Mouse (Mus musculus): ENCODE results near the gene Abraxas2.

DNA sequence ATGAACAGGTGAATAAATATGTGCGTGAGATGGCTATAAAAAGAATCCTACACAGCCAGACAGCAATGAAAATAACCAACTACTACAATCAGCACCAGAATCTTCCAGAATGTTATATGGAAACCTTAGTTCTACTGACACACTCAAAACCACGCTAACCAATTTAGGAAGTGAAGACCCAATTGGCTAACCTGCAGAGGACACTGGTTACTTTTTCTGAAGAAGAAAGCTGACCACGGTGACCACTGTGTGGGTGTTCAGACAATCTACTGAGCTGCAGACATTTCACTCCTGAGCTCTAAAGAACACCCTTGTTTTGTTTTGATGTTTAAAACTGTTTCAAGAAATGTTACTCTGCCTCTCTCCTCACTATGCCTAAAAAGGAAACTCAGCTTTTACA is 15.9 kb upstream of the Abraxas2 start:
- TF ChIP-seq TCF12 (IDR thresholded peaks at IDR 0.05; ENCODE audit: insufficient read depth, poor library complexity, severe bottlenecking): no peak
- TF ChIP-seq POLR2A (IDR thresholded peaks at IDR 0.05; ENCODE audit: insufficient read length, low read depth): no peak
- TF ChIP-seq E2F4 (IDR thresholded peaks at IDR 0.05; ENCODE audit: insufficient read depth): no peak
- TF ChIP-seq REST (IDR thresholded peaks at IDR 0.05; ENCODE audit: insufficient read depth, insufficient read length): no peak
- TF ChIP-seq CEBPB (IDR thresholded peaks at IDR 0.05; ENCODE audit: insufficient read depth, poor library complexity, severe bottlenecking): no peak
- TF ChIP-seq MYOD1 (IDR thresholded peaks at IDR 0.05; ENCODE audit: control insufficient read depth in 1 of 3, insufficient read length in 2 of 3, low read depth in 2 of 3): no peak
- TF ChIP-seq TCF3 (IDR thresholded peaks at IDR 0.05; ENCODE audit: insufficient read length, low read depth): no peak
- no peak for TF ChIP-seq MAX (IDR thresholded peaks at IDR 0.05; ENCODE audit: low read depth)
- TF ChIP-seq MYOG (IDR thresholded peaks at IDR 0.05; ENCODE audit: control insufficient read depth in 1 of 3, insufficient read depth in 1 of 3, insufficient read length in 2 of 3, low read depth in 2 of 3): no peak

Data from myocyte (in vitro differentiated cells).